ENCODE assay signal across 8 mouse cellular contexts in genomic region chr11:50672866-50673265, GRCm38 (mm10).
DNase-seq lines count a peak whose midpoint lies in the region; ATAC-seq and TF ChIP-seq lines count a peak whose summit lies in the region.

No protein-coding gene starts in this region.

- H3K9me3 ChIP-seq in heart, postnatal 0 days (replicated peaks; ENCODE audit: control insufficient read depth, low read length), result no peaks in the 10 kb centered on the region

- no peaks in the 10 kb centered on the region for H3K27me3 ChIP-seq in heart, postnatal 0 days (ENCODE audit: control insufficient read depth, insufficient read depth, low read length)

- H3K36me3 ChIP-seq in heart, postnatal 0 days (replicated peaks; ENCODE audit: control insufficient read depth, insufficient read depth, low read length), result no peaks in the 10 kb centered on the region

- H3K27ac ChIP-seq in heart, postnatal 0 days (ENCODE audit: low read depth), result peak overlapping the region; percentile 43

- H3K9ac ChIP-seq in heart, postnatal 0 days (replicated peaks; ENCODE audit: low read depth, low read length), result no peak overlapping the region

- TF ChIP-seq EP300 in heart, postnatal 0 days (IDR thresholded peaks at IDR 0.05; ENCODE audit: low read depth), result no peak

- no peak overlapping the region for H3K4me2 ChIP-seq in heart, postnatal 0 days (ENCODE audit: low read depth, low read length)

- intact Hi-C loops in left cerebral cortex, postnatal 4 days (cut with DNase I), result no loop called here
- intact Hi-C loops in left cerebral cortex, postnatal 36 days (cut with DNase I), result no loop called here

- peak; percentile 88 for DNase-seq in left cerebral cortex, postnatal 4 days
- DNase-seq in left cerebral cortex, adult 9 months (ENCODE audit: low spot score in 2 of 2), result no peak
- peak; percentile 80 for DNase-seq in adrenal gland, postnatal 10 days
- DNase-seq in cerebellum, postnatal 36 days, result peak; percentile 64 to 74
- DNase-seq in heart, postnatal 0 days (ENCODE audit: low spot score), result peak; percentile 77
- DNase-seq in spleen, postnatal 36 days (ENCODE audit: low spot score in 2 of 2), result no peak
- DNase-seq in left cerebral cortex, postnatal 36 days (ENCODE audit: low spot score in 2 of 2), result no peak
- no peak for DNase-seq in right cerebral cortex, postnatal 36 days (ENCODE audit: low spot score in 2 of 2)

- 15% methylated on average over 7 of the region's 7 CpGs for WGBS in heart, postnatal 0 days

- no peak for TF ChIP-seq CTCF in heart, postnatal 0 days (IDR thresholded peaks at IDR 0.05; ENCODE audit: low read depth)

- H3K4me3 ChIP-seq in heart, postnatal 0 days (ENCODE audit: low read depth, low read length), result no peak overlapping the region

- H3K4me1 ChIP-seq in heart, postnatal 0 days (ENCODE audit: control insufficient read depth, insufficient read depth), result peaks cover 57% of the 10 kb centered on the region

- peak; percentile 65 for ATAC-seq in heart, postnatal 0 days (ENCODE audit: insufficient read depth, low read depth)

Comparison
In these comparisons a context has a peak if more than half of its experiments do, and no peak if none do; other contexts are left out.
1. DNase-seq: peak in left cerebral cortex, postnatal 4 days (single experiment), adrenal gland, postnatal 10 days (single experiment), cerebellum, postnatal 36 days (2 of 2) and heart, postnatal 0 days (single experiment); none in left cerebral cortex, adult 9 months (0 of 2), spleen, postnatal 36 days (0 of 2), left cerebral cortex, postnatal 36 days (0 of 2) and right cerebral cortex, postnatal 36 days (0 of 2).